Mouse (Mus musculus) E14TG2a.4 (cell line): ENCODE measurements around the gene Krt10.

Source experiments
- H3K27me3 ChIP-seq: 2 replicates; pipeline ENCODE4 v1.6.1; 2014; ENCODE audit warnings: low read length, control low read depth; ENCODE audit not compliant: insufficient read depth
- H3K36me3 ChIP-seq: 2 replicates; pipeline ENCODE4 v1.6.1; 2014; ENCODE audit warnings: low read length, control low read depth; ENCODE audit not compliant: insufficient read depth
- H3K4me1 ChIP-seq: replicated peaks from 2 replicates; pipeline ENCODE4 v1.6.1; 2014; ENCODE audit warnings: low read depth, low read length, control low read depth
- H3K4me3 ChIP-seq: replicated peaks from 2 replicates; pipeline ENCODE4 v1.5.1; 2014; ENCODE audit warnings: mild to moderate bottlenecking, low read length
- H3K9me3 ChIP-seq: 2 replicates; pipeline ENCODE4 v1.6.1; 2014; ENCODE audit warnings: low read length, control low read depth
- CTCF ChIP-seq: conservative IDR thresholded peaks from 2 replicates; pipeline ENCODE4 v1.5.1; 2014; ENCODE audit warnings: low read length
- NANOG ChIP-seq: IDR thresholded peaks from 2 replicates; pipeline ENCODE4 v1.6.1; 2014; ENCODE audit warnings: borderline replicate concordance, low read length, mixed read lengths
- POU5F1 ChIP-seq: IDR thresholded peaks from 2 replicates; pipeline ENCODE4 v1.6.1; 2014; ENCODE audit warnings: low read length, borderline replicate concordance

The Krt10 gene

GRCm38 (mm10) chr11:99390866-99391265, 1.7 kb upstream of the Krt10 start:
- Histone ChIP-seq H3K4me1 (peaks cover 23% of the 10 kb centered on the region), H3K36me3 (peaks cover 4% of the 10 kb centered on the region; the same call in 1 of the 2 replicates), H3K9me3 (no peaks in the 10 kb centered on the region), H3K4me3 (no peak overlapping the region), H3K27me3 (peaks cover 3% of the 10 kb centered on the region; the same call in 1 of the 2 replicates)
- TF ChIP-seq NANOG (no peak), POU5F1 (no peak), CTCF (no peak)

- TF ChIP-seq POU5F1 (no peak), NANOG (no peak), CTCF (no peak)
- peaks cover 28% of the 10 kb centered on the region for H3K4me1 ChIP-seq
- no peaks in the 10 kb centered on the region for H3K9me3 ChIP-seq
- H3K4me3 ChIP-seq = peak overlapping the region; percentile 37; the same call in 1 of the 2 replicates
- H3K36me3 ChIP-seq = peaks cover 4% of the 10 kb centered on the region; the same call in 1 of the 2 replicates
- peaks cover 3% of the 10 kb centered on the region; the same call in 1 of the 2 replicates for H3K27me3 ChIP-seq
Observed at GRCm38 (mm10) chr11:99388661-99389060, 503 bp downstream of the Krt10 start.

GRCm38 (mm10) chr11:99385813-99386721, 3.1 kb downstream of the Krt10 start:
- H3K4me1 ChIP-seq = peaks cover 28% of the 10 kb centered on the region
- H3K4me3 ChIP-seq = peak overlapping the region; percentile 84
- H3K9me3 ChIP-seq = no peaks in the 10 kb centered on the region
- H3K27me3 ChIP-seq = no peaks in the 10 kb centered on the region
- TF ChIP-seq CTCF (no peak), NANOG (no peak), POU5F1 (no peak)
- H3K36me3 ChIP-seq = peaks cover 4% of the 10 kb centered on the region; the same call in 1 of the 2 replicates

GRCm38 (mm10) chr11:99379568-99379967, 9.6 kb downstream of the Krt10 start:
- no peak for TF ChIP-seq NANOG
- peak; percentile 97 for TF ChIP-seq CTCF
- Histone ChIP-seq H3K9me3 (no peaks in the 10 kb centered on the region), H3K36me3 (no peaks in the 10 kb centered on the region), H3K27me3 (no peaks in the 10 kb centered on the region), H3K4me3 (no peak overlapping the region), H3K4me1 (peaks cover 2% of the 10 kb centered on the region; the same call in 1 of the 2 replicates)

- H3K4me3 ChIP-seq = peak within 1 kb of the TSS; percentile 53; the same call in 1 of the 2 replicates
- H3K36me3 ChIP-seq = no peaks in the 10 kb centered on the region
- H3K9me3 ChIP-seq = no peaks in the 10 kb centered on the region
- H3K27me3 ChIP-seq = peaks cover 13% of the 10 kb centered on the region
- TF ChIP-seq POU5F1 (no peak), CTCF (no peak), NANOG (no peak)
- H3K4me1 ChIP-seq = peaks cover 15% of the 10 kb centered on the region; the same call in 1 of the 2 replicates
Observed at GRCm38 (mm10) chr11:99374803-99375202, 14.4 kb downstream of the Krt10 start, which contains the start of gene Krt28. Krt28 (minus strand) TSS chr11:99374903.

GRCm38 (mm10) chr11:99369853-99370451, 19.2 kb downstream of the Krt10 start:
- H3K4me1 ChIP-seq = peaks cover 24% of the 10 kb centered on the region

GRCm38 (mm10) chr11:99369229-99369628, 19.9 kb downstream of the Krt10 start:
- Histone ChIP-seq H3K4me3 (no peak overlapping the region), H3K27me3 (peaks cover 13% of the 10 kb centered on the region), H3K4me1 (peaks cover 21% of the 10 kb centered on the region), H3K36me3 (no peaks in the 10 kb centered on the region), H3K9me3 (no peaks in the 10 kb centered on the region)
- TF ChIP-seq NANOG (no peak), POU5F1 (no peak), CTCF (peak; percentile 87)

More at GRCm38 (mm10) chr11:99369853-99370451, 19.2 kb downstream of the Krt10 start:
- H3K27me3 ChIP-seq = peaks cover 13% of the 10 kb centered on the region
- TF ChIP-seq POU5F1 (no peak), CTCF (no peak), NANOG (no peak)
- H3K4me3 ChIP-seq = no peak overlapping the region
- H3K9me3 ChIP-seq = no peaks in the 10 kb centered on the region
- no peaks in the 10 kb centered on the region for H3K36me3 ChIP-seq

- TF ChIP-seq CTCF = peak; percentile 20
- no peak for TF ChIP-seq POU5F1
- H3K4me1 ChIP-seq = peaks cover 21% of the 10 kb centered on the region
- peaks cover 5% of the 10 kb centered on the region for H3K27me3 ChIP-seq
- H3K36me3 ChIP-seq = no peaks in the 10 kb centered on the region
- H3K9me3 ChIP-seq = no peaks in the 10 kb centered on the region
- H3K4me3 ChIP-seq = no peak overlapping the region
Observed at GRCm38 (mm10) chr11:99366791-99367190, 22.4 kb downstream of the Krt10 start.
